Mouse (Mus musculus) testis, adult 2 months (tissue): ENCODE measurements around the gene Tmem54.

Experiments used
- CTCF ChIP-seq: fragments of 200-500 bp; IDR thresholded peaks from 2 replicates; pipeline ENCODE4 v1.5.1; 2012; ENCODE audit warnings: low read depth, mild to moderate bottlenecking, inconsistent platforms, low read length, moderate library complexity; ENCODE audit not compliant: control insufficient read depth, insufficient read depth, insufficient replicate concordance
- POLR2A ChIP-seq: fragments of 200-500 bp; IDR thresholded peaks from 2 replicates; pipeline ENCODE4 v1.6.1; 2012; ENCODE audit warnings: low read depth, mild to moderate bottlenecking, inconsistent platforms, low read length, moderate library complexity; ENCODE audit not compliant: control insufficient read depth

DNA sequence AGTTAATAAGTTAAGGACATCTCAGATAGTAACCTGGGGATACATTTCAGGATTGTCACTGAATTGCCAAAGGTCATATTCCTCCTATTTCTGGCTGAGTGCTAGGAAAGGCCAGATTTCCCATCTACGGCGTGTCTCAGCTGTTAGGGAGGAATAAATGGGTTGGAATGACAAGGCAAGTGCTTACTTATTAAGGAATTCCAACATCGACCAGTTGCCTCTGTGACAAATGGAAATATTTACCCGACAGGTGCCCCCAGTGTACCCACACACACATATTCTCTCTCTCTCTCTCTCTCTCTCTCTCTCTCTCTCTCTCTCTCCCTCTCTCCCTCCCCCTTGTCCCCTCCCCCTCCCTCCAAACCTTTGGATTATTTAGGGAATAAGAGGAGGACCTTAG, 40.6 kb downstream of the Tmem54 start:
- no peak for TF ChIP-seq CTCF
- no peak for TF ChIP-seq POLR2A
